7 mouse cellular contexts compared by ENCODE assay signal in genomic region chr13:64402006-64402405, GRCm38 (mm10). TPM values are rescaled to one million over a fixed set of nuclear protein-coding genes. Genes with fewer than 3 reads are reported as not detected.
DNase-seq lines count a peak whose midpoint lies in the region; ATAC-seq and TF ChIP-seq lines count a peak whose summit lies in the region.

No protein-coding gene starts in this region.

- 0 out of 2 replicates have a peak, but pooled peaks have one; percentile 41 for ATAC-seq in erythroid progenitor cell, adult 5-6 weeks (replicated peaks; ENCODE audit: low FRiP score, poor library complexity, severe bottlenecking)
- ATAC-seq in liver, embryonic 12.5 days: peak; percentile 6; the same call in 1 of the 2 replicates

- no peaks in the 10 kb centered on the region for H3K9me3 ChIP-seq in liver, embryonic 12.5 days (replicated peaks)

- no peak for TF ChIP-seq POLR2A in lung, adult 2 months (IDR thresholded peaks at IDR 0.05; ENCODE audit: borderline replicate concordance, extremely low read depth, low read depth, low read length)

- no peak overlapping the region for H3K4me3 ChIP-seq in lung, adult 2 months (replicated peaks; ENCODE audit: extremely low read depth, low read depth, low read length)
- no peak overlapping the region for H3K4me3 ChIP-seq in liver, embryonic 12.5 days

- 0 out of 2 replicates have a peak overlapping the region, but pooled peaks have one; percentile 19 for H3K9ac ChIP-seq in liver, embryonic 12.5 days

- H3K36me3 ChIP-seq in liver, embryonic 12.5 days: no peaks in the 10 kb centered on the region

- no peaks in the 10 kb centered on the region for H3K27me3 ChIP-seq in liver, embryonic 12.5 days (replicated peaks)

- no peaks in the 10 kb centered on the region for H3K4me1 ChIP-seq in lung, adult 2 months (ENCODE audit: control insufficient read depth, insufficient read depth, low read length)
- H3K4me1 ChIP-seq in liver, embryonic 12.5 days: peaks cover 44% of the 10 kb centered on the region

- H3K4me2 ChIP-seq in liver, embryonic 12.5 days: peak overlapping the region; percentile 53

- 56% methylated on average over 3 of the region's 3 CpGs for WGBS in lung, adult 2 months
- 29% methylated on average over 3 of the region's 3 CpGs for WGBS in liver, embryonic 12.5 days (ENCODE audit: insufficient replicate concordance)

- no peak for TF ChIP-seq CTCF in lung, adult 2 months (IDR thresholded peaks at IDR 0.05; ENCODE audit: insufficient read depth, low read length)

- peak overlapping the region; percentile 61 for H3K27ac ChIP-seq in liver, embryonic 12.5 days

- peak; percentile 11 to 29 for DNase-seq in lung, adult 18-20 months
- DNase-seq in lung, adult 2 months: no peak
- DNase-seq in skeletal muscle tissue, adult 2 months (ENCODE audit: low read depth, low spot score): peak; percentile 23
- DNase-seq in cerebellum, adult 18-20 months: no peak
- no peak for DNase-seq in urinary bladder, postnatal 14 days (ENCODE audit: low spot score)

RNA-seq across cellular contexts. Expression of gene Cdk20, which starts 30.1 kb away (rescaled TPM):
- 17.0 and 20.1 TPM in 2 replicates for polyA plus RNA-seq in lung, adult 2 months (2012; rRNA removed)
- total RNA-seq in erythroid progenitor cell, adult 5-6 weeks (2015; ENCODE audit: low replicate concordance): 2.1 and 7.2 TPM in 2 replicates
- total RNA-seq in erythroid progenitor cell, adult 5-6 weeks (2017; ENCODE audit: low replicate concordance): 1.2 and 6.4 TPM in 2 replicates
- 5.2 and 5.5 TPM in 2 replicates for polyA plus RNA-seq in liver, embryonic 12.5 days (2016; fragmentation: Nextera tagmentation; extraction: Ambion mirVana)

RNA-seq across cellular contexts. Expression of gene Ctsl, which starts 31.3 kb away (rescaled TPM):
- polyA plus RNA-seq in lung, adult 2 months (2012; rRNA removed): 62.8 and 98.1 TPM in 2 replicates
- total RNA-seq in erythroid progenitor cell, adult 5-6 weeks (2015; ENCODE audit: low replicate concordance): 2.1 and 7.9 TPM in 2 replicates
- total RNA-seq in erythroid progenitor cell, adult 5-6 weeks (2017; ENCODE audit: low replicate concordance): 11.1 and 20.3 TPM in 2 replicates
- 108 and 117 TPM in 2 replicates for polyA plus RNA-seq in liver, embryonic 12.5 days (2016; fragmentation: Nextera tagmentation; extraction: Ambion mirVana)

Comparison
In these comparisons a context has a peak if more than half of its experiments do, and no peak if none do; other contexts are left out.
1. DNase-seq: peak in lung, adult 18-20 months (2 of 2) and skeletal muscle tissue, adult 2 months (single experiment); none in lung, adult 2 months (single experiment), cerebellum, adult 18-20 months (0 of 2) and urinary bladder, postnatal 14 days (single experiment).